Mouse (Mus musculus): Measurements from ENCODE around the gene Dnaic1.
"Not testable (repeated sequence)": the region's sequence is repeated elsewhere in the genome, so short reads cannot be mapped to it uniquely, and the experiment has no call there.

Dnaic1 gene

GRCm38 (mm10) chr4:41671500-41671899, 101.9 kb downstream of the Dnaic1 start:
- no peak for DNase-seq

DNA sequence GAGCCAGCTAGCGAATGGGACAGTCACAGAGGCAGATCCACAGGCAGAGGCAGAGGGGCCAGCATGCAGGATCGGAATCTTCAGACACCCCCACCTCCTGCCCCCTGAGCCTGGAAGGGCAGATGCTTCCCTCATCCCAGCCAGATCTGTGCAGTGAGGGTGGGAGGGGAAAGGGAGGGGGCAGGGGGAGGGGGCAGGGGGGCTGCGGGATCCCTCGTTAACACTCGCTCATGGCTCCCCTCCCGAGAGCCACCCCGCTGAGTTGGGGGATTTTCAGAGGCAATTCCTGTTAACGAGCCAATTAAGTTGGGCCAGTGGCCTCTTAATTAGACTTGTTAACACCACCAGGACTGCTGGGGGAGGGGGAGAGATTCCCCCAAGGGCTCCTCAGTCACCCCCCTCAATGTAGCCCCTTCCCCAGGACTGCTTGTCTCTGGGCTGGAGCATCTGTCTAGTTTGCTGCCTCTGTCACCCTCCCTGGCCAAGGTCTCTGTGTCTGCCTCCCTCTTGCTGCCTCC, 102.4 kb downstream of the Dnaic1 start:
- no peak for DNase-seq

DNA sequence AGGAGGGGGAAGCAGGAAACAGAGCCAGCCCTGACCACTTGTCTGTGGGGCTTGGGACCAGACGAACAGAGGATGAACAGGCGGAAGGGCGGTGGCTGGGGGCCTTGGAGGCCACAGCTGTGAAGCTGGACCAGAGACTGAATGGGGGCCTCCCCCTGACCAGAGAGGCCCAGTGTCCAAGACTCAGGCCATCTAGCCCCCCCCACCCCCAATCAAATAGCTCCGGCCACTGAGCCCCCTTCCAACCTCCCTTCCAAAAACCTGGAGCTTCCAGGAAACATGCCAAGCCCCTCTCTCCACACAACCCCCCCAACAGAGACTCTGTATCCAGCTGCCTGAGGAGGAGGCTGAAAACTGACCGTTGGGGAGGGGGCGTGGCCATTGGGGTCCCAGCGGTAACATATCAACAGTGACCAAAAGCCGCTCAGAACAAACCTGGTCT, 103.0 kb downstream of the Dnaic1 start:
- DNase-seq: no peak

- no peak for DNase-seq
These were observed 103.6 kb downstream of the Dnaic1 start for GRCm38 (mm10) chr4:41673186-41673585.

- no peak for DNase-seq
These were observed 106.9 kb downstream of the Dnaic1 start for GRCm38 (mm10) chr4:41676248-41677005.

DNA sequence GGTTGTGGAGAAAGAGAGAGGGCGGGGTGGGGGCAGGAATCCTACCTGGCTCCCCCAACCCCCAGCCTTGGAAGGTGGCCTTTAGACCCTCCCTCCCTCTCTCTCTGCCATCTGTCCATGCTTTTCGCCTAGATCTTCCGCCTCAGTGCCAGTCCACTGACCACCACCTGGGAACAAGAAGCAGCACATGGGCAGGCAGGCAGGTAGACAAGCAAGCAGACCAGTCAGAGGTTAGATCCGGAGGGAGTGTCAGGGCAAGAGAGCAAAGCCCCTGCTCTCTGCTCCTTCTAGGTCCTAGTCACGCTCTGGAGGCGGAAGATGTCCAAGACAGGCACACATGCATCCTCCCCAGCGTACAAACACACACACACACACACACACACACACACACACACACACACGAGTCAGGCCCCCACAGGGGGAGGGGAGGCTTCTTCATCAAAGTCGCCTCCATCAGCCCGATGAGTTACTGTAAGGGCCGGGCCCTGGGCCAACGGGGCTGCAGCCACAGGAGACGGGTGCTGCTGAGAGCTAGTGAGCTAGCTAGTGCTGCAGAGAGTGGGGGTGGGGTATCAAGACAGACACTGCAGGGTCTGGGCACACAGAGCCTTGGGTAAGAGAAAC, 107.5 kb downstream of the Dnaic1 start:
- peak; percentile 50 for DNase-seq

GRCm38 (mm10) chr4:41678863-41679262, 109.3 kb downstream of the Dnaic1 start:
- no peak for DNase-seq

GRCm38 (mm10) chr4:41679291-41679690, 109.7 kb downstream of the Dnaic1 start:
- DNase-seq: no peak

DNA sequence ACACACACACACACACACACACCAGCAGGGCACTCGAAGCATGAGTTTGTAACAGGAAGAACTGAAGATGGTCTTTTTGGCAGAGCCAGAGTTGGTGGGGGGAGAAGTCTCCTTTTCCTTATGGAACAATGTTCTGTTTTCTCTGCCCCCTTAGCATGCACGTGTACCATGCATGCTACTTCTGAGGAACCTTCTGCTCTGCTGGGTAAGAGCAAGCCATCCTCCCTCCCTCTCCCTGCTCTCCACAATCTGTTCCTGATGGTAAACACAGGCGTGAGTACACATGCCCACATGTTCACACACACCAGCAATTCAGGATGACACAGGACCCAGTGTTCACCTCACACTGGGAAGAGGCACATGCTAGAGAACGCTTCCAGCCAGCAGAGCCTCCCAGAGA, 111.6 kb downstream of the Dnaic1 start:
- peak; percentile 77 for DNase-seq

GRCm38 (mm10) chr4:41681947-41682346, 112.4 kb downstream of the Dnaic1 start:
- DNase-seq: no peak

- DNase-seq: no peak
These were observed 113.2 kb downstream of the Dnaic1 start for GRCm38 (mm10) chr4:41682789-41683188.

DNA sequence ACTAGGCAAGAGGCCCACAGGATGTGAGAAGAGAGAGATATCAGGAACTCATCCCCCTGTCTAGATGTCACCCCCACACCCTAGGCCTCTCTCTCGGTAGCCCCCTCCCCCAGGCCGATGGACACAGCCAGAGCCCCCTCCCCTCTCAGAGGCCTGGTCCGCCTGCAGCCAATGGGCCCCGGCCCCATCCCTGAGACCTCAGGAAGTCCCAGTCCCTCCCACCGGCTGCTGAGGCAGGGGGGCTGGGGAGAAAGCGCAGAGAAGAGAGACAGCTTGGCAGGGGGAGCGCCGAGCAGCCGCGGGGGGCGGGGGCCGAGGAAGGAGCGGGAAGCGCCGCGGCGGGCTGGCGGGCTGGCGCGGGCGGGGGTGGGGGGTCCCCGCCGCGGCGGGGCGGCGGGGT, 113.7 kb downstream of the Dnaic1 start:
- not testable (repeated sequence) for DNase-seq

DNA sequence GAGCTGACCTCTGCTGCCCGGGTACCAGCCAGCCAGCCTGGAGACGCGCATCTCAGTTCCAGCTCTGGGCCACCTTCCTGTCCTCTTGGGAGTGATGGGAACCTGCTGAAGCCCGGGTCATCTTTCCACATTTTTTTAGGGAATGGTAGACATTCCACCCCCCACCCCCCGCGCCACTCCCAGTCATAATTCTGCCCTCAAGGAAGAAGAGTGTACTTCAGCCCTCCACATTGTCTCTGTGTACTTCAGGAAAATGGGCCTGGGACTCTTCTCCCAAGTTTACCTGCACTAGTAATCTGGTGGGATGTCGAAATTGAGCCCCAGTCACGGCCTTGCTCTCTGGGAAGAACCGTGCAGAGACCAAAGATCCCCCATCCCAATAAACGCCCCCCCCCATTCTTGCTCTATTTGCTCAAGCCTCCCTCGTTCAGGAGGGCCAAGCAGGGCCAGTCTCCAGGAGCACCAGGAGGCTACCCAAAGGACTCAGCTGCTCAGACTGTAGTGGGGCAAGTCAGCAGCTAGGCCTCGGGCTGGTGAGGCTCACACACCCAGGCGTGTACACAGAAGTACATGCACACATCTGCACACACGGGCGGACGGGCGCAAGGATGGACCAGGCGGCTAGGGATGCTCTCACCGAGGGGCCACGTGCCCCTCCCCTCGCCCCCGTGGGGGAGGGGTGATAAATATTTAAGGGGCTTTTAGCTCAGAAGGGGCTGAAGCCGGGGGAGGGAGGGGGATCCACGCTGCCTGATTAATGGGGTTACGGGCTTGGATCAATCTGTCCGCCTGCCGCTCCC, 114.8 kb downstream of the Dnaic1 start:
- DNase-seq: not testable (repeated sequence)

DNA sequence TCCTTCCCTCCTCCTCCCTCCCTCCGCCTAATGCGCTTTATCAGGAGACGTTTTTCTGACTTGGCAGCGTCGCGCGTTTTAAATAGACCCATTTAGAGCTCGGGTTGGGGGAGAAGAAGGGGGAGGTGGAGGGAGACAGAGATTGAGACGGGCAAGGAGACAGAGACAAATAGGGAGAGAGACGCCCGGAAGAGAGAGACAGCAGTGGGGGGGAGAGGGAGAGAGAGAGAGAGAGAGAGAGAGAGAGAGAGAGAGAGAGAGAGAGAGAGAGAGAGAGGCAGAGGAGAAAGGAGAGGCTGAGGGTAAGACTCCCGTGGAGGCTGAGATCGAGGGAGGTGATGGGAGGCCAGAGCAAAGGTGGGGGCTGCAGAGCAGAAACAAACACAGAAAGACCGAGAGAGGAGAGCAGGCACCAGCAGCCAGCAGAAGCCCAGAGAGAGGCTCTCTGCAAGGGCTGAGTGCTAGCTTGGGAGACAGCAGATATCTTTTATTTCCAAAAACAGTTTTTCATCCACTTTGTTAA, 115.4 kb downstream of the Dnaic1 start:
- not testable (repeated sequence) for DNase-seq

GRCm38 (mm10) chr4:41685882-41686492, 116.4 kb downstream of the Dnaic1 start:
- not testable (repeated sequence) for DNase-seq
